Mouse (Mus musculus) olfactory bulb, adult 2 months (tissue): Measurements from ENCODE around the gene Mrps25.

Experiments used
- CTCF ChIP-seq: fragments of 200-500 bp; IDR thresholded peaks from 2 replicates; pipeline ENCODE4 v1.5.1; 2012; ENCODE audit warnings: low read depth, mild to moderate bottlenecking, low read length, moderate library complexity; ENCODE audit not compliant: insufficient read depth
- POLR2A ChIP-seq: fragments of 200-500 bp; IDR thresholded peaks from 2 replicates; pipeline ENCODE4 v1.6.1; 2012; ENCODE audit warnings: mild to moderate bottlenecking, low read depth, low read length, moderate library complexity; ENCODE audit not compliant: insufficient read depth

DNA sequence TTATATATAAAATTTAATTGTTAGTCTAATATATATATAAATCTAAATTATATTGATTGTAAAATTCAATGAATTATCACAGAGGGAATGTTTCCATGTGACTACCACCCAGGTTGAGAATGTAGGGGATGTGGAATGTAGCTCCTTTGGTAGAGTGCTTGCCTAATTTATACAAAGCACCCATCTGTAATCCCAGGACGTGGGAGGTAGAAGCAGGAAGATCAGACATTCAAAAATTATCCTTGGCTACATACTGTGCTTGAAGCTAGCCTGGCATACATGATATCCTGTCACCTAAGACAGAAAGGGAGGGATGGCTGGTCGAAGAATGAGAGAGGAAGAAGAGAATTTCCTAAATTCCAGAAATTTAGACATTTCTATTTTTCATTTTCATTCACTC is 47.5 kb downstream of the Mrps25 start:
- TF ChIP-seq CTCF: no peak
- no peak for TF ChIP-seq POLR2A
